10 mouse cellular contexts compared by ENCODE assay signal in genomic region chr3:35720801-35721200, GRCm38 (mm10). TPM values are rescaled to one million over a fixed set of nuclear protein-coding genes. Genes with fewer than 3 reads are reported as not detected.
A peak's percentile ranks its signal among the peaks of the same experiment; 100 is the strongest.
DNase-seq lines count a peak whose midpoint lies in the region; ATAC-seq and TF ChIP-seq lines count a peak whose summit lies in the region.
"Had no signal": no experiment of that assay in that cellular context is flagged by ENCODE, and none has a peak within 500 bp of the region (broad histone marks: within the 10 kb centered on the region; RNA-seq: fewer than 3 reads in every experiment).

No protein-coding gene starts in this region.

- ATAC-seq in hindbrain, embryonic 11.5 days (ENCODE audit: low FRiP score) = no peak

- H3K4me2 ChIP-seq in hindbrain, embryonic 11.5 days (replicated peaks; ENCODE audit: low read depth, low read length) = no peak overlapping the region

- no peak overlapping the region for H3K9ac ChIP-seq in hindbrain, embryonic 11.5 days (ENCODE audit: low read depth, low read length)

- 82% methylated on average over 3 of the region's 3 CpGs for WGBS in hindbrain, embryonic 11.5 days

- peak overlapping the region; percentile 59 for H3K4me3 ChIP-seq in E14TG2a.4 (replicated peaks; ENCODE audit: low read length)
- no peak overlapping the region for H3K4me3 ChIP-seq in gastrocnemius, adult 2 months
- H3K4me3 ChIP-seq in hindbrain, embryonic 11.5 days (ENCODE audit: low read depth, low read length) = no peak overlapping the region

- H3K27ac ChIP-seq in gastrocnemius, adult 2 months = no peak overlapping the region
- no peak overlapping the region for H3K27ac ChIP-seq in hindbrain, embryonic 11.5 days (ENCODE audit: low read depth, low read length)

- H3K4me1 ChIP-seq in E14TG2a.4 (replicated peaks; ENCODE audit: low read depth, low read length) = peaks cover 78% of the 10 kb centered on the region
- H3K4me1 ChIP-seq in hindbrain, embryonic 11.5 days (replicated peaks; ENCODE audit: control insufficient read depth, insufficient read depth, low read length) = no peaks in the 10 kb centered on the region

- intact Hi-C loops in gastrocnemius, adult 2 months (cut with DNase I) = no loop called here
- intact Hi-C loops in left cerebral cortex, postnatal 25 days (cut with DNase I) = no loop called here
- intact Hi-C loops in heart, postnatal 14 days (cut with DNase I) = no loop called here

- no peaks in the 10 kb centered on the region for H3K36me3 ChIP-seq in E14TG2a.4 (ENCODE audit: insufficient read depth, low read length)
- no peaks in the 10 kb centered on the region for H3K36me3 ChIP-seq in hindbrain, embryonic 11.5 days (ENCODE audit: control insufficient read depth, insufficient read depth, low read length)

- H3K27me3 ChIP-seq in E14TG2a.4 (ENCODE audit: insufficient read depth, low read length) = no peaks in the 10 kb centered on the region
- no peaks in the 10 kb centered on the region for H3K27me3 ChIP-seq in hindbrain, embryonic 11.5 days (ENCODE audit: control insufficient read depth, insufficient read depth, low read length)

- DNase-seq in 416B (ENCODE audit: low read depth) = peak; percentile 96
- DNase-seq in gonadal fat pad, adult 2 months (ENCODE audit: low read depth) = peak; percentile 34
- peak; percentile 28 to 51 for DNase-seq in monocyte, adult 2 months (ENCODE audit: low read depth in 1 of 2, low spot score in 2 of 2)
- no peak for DNase-seq in gastrocnemius, adult 2 months
- no peak for DNase-seq in left cerebral cortex, postnatal 25 days (ENCODE audit: low spot score in 2 of 2)
- DNase-seq in heart, postnatal 14 days = no peak
- DNase-seq in hindbrain, embryonic 11.5 days (ENCODE audit: low spot score) = no peak
- DNase-seq: kidney, postnatal 10 days; spleen, adult 18-20 months had no signal

- no peaks in the 10 kb centered on the region for H3K9me3 ChIP-seq in E14TG2a.4 (ENCODE audit: low read length)
- no peaks in the 10 kb centered on the region for H3K9me3 ChIP-seq in hindbrain, embryonic 11.5 days (ENCODE audit: control insufficient read depth, low read length)

- TF ChIP-seq CTCF in E14TG2a.4 (conservative IDR thresholded peaks at IDR 0.05; ENCODE audit: low read length) = no peak
- no peak for TF ChIP-seq CTCF in gastrocnemius, adult 2 months (IDR thresholded peaks at IDR 0.05)

RNA-seq across cellular contexts. Expression of gene Atp11b, which starts 33.1 kb away (rescaled TPM):
- 30.6 and 31.2 TPM in 2 replicates for polyA plus RNA-seq in gonadal fat pad, adult 2 months (2012; rRNA removed)
- total RNA-seq in gastrocnemius, adult 2 months (2021) = 10 to 100 TPM; 18.8 to 20.2 TPM
- total RNA-seq in left cerebral cortex, postnatal 25 days (2021) = 100 to 1,000 TPM; 100 to 113 TPM
- 10 to 100 TPM; 34.8 to 35.9 TPM for total RNA-seq in heart, postnatal 14 days (2021)
- 30.0 and 30.2 TPM in 2 replicates for polyA plus RNA-seq in hindbrain, embryonic 11.5 days (2014; fragmentation: Nextera tagmentation; extraction: Ambion mirVana)

Comparison
In these comparisons a context has a peak if more than half of its experiments do, and no peak if none do; other contexts are left out.
1. DNase-seq: peak in 416B (single experiment), gonadal fat pad, adult 2 months (single experiment) and monocyte, adult 2 months (2 of 2); none in gastrocnemius, adult 2 months (single experiment), left cerebral cortex, postnatal 25 days (0 of 2), heart, postnatal 14 days (0 of 2) and hindbrain, embryonic 11.5 days (single experiment).